Mouse (Mus musculus): ENCODE results near the gene Kcnc4. TPM values are rescaled to one million over a fixed set of nuclear protein-coding genes. Genes with fewer than 3 reads are reported as not detected.

Kcnc4 gene
- 0.04 and 0.05 TPM in 2 replicates for polyA plus RNA-seq (2014; fragmentation: Nextera tagmentation; extraction: Ambion mirVana)

- peak within 1 kb of the TSS; percentile 46 for H3K4me3 ChIP-seq (ENCODE audit: low read depth, low read length)
- peak within 1 kb of the TSS; percentile 71 for H3K4me2 ChIP-seq
- H3K27ac ChIP-seq (ENCODE audit: low read depth, low read length): no peak within 1 kb of the TSS
- H3K27me3 ChIP-seq (replicated peaks; ENCODE audit: control insufficient read depth, insufficient read depth, low read length): peaks cover 73% of the 10 kb centered on the region
- WGBS: under 1% methylated on average over 66 of the region's 68 CpGs
- no peaks in the 10 kb centered on the region for H3K36me3 ChIP-seq (ENCODE audit: control insufficient read depth, insufficient read depth, low read length)
- ATAC-seq (replicated peaks; ENCODE audit: low FRiP score): peak; percentile 32
- DNase-seq (ENCODE audit: low spot score): peak; percentile 38
- H3K9ac ChIP-seq (ENCODE audit: low read depth, low read length): no peak within 1 kb of the TSS
- no peaks in the 10 kb centered on the region for H3K9me3 ChIP-seq (ENCODE audit: control insufficient read depth, low read length)
- H3K4me1 ChIP-seq (replicated peaks; ENCODE audit: control insufficient read depth, insufficient read depth, low read length): peaks cover 2% of the 10 kb centered on the region
Measured at GRCm38 (mm10) chr3:107459196-107459772, at the start of gene Kcnc4. Kcnc4 (minus strand) TSS chr3:107459552.

- no peak overlapping the region for H3K9ac ChIP-seq (ENCODE audit: low read depth, low read length)
- H3K4me2 ChIP-seq: no peak overlapping the region
- H3K4me3 ChIP-seq (ENCODE audit: low read depth, low read length): no peak overlapping the region
- no peaks in the 10 kb centered on the region for H3K9me3 ChIP-seq (ENCODE audit: control insufficient read depth, low read length)
- no peak for ATAC-seq (replicated peaks; ENCODE audit: low FRiP score)
- H3K27ac ChIP-seq (ENCODE audit: low read depth, low read length): no peak overlapping the region
- no peaks in the 10 kb centered on the region; the same call in 1 of the 2 replicates for H3K27me3 ChIP-seq (replicated peaks; ENCODE audit: control insufficient read depth, insufficient read depth, low read length)
- WGBS: 62% methylated on average over 8 of the region's 8 CpGs
- no peaks in the 10 kb centered on the region for H3K36me3 ChIP-seq (ENCODE audit: control insufficient read depth, insufficient read depth, low read length)
- DNase-seq (ENCODE audit: low spot score): no peak
- H3K4me1 ChIP-seq (replicated peaks; ENCODE audit: control insufficient read depth, insufficient read depth, low read length): no peaks in the 10 kb centered on the region
Measured at GRCm38 (mm10) chr3:107508696-107509095, 49.3 kb upstream of the Kcnc4 start.

GRCm38 (mm10) chr3:107507966-107508365 is 48.6 kb upstream of the Kcnc4 start:
- no peak overlapping the region for H3K27ac ChIP-seq (ENCODE audit: low read depth, low read length)
- H3K4me1 ChIP-seq (replicated peaks; ENCODE audit: control insufficient read depth, insufficient read depth, low read length): no peaks in the 10 kb centered on the region
- H3K4me3 ChIP-seq (ENCODE audit: low read depth, low read length): no peak overlapping the region
- H3K9me3 ChIP-seq (ENCODE audit: control insufficient read depth, low read length): no peaks in the 10 kb centered on the region
- no peaks in the 10 kb centered on the region; the same call in 1 of the 2 replicates for H3K27me3 ChIP-seq (replicated peaks; ENCODE audit: control insufficient read depth, insufficient read depth, low read length)
- DNase-seq (ENCODE audit: low spot score) (no peak), ATAC-seq (replicated peaks; ENCODE audit: low FRiP score) (no peak)
- no peak overlapping the region for H3K9ac ChIP-seq (ENCODE audit: low read depth, low read length)
- H3K36me3 ChIP-seq (ENCODE audit: control insufficient read depth, insufficient read depth, low read length): no peaks in the 10 kb centered on the region
- 71% methylated on average over 9 of the region's 9 CpGs for WGBS
- no peak overlapping the region for H3K4me2 ChIP-seq

GRCm38 (mm10) chr3:107506531-107506930 is 47.2 kb upstream of the Kcnc4 start:
- no peaks in the 10 kb centered on the region for H3K9me3 ChIP-seq (ENCODE audit: control insufficient read depth, low read length)
- WGBS: 80% methylated on average over 4 of the region's 4 CpGs
- H3K9ac ChIP-seq (ENCODE audit: low read depth, low read length): no peak overlapping the region
- no peak overlapping the region for H3K27ac ChIP-seq (ENCODE audit: low read depth, low read length)
- H3K36me3 ChIP-seq (ENCODE audit: control insufficient read depth, insufficient read depth, low read length): no peaks in the 10 kb centered on the region
- ATAC-seq (replicated peaks; ENCODE audit: low FRiP score): no peak
- DNase-seq (ENCODE audit: low spot score): no peak
- no peaks in the 10 kb centered on the region for H3K27me3 ChIP-seq (replicated peaks; ENCODE audit: control insufficient read depth, insufficient read depth, low read length)
- no peaks in the 10 kb centered on the region for H3K4me1 ChIP-seq (replicated peaks; ENCODE audit: control insufficient read depth, insufficient read depth, low read length)
- H3K4me2 ChIP-seq: no peak overlapping the region
- H3K4me3 ChIP-seq (ENCODE audit: low read depth, low read length): no peak overlapping the region

- ATAC-seq (replicated peaks; ENCODE audit: low FRiP score): no peak
- H3K36me3 ChIP-seq (ENCODE audit: control insufficient read depth, insufficient read depth, low read length): no peaks in the 10 kb centered on the region
- no peak overlapping the region for H3K4me3 ChIP-seq (ENCODE audit: low read depth, low read length)
- no peak for DNase-seq (ENCODE audit: low spot score)
- no peaks in the 10 kb centered on the region for H3K9me3 ChIP-seq (ENCODE audit: control insufficient read depth, low read length)
- no peak overlapping the region for H3K4me2 ChIP-seq
- no peak overlapping the region for H3K9ac ChIP-seq (ENCODE audit: low read depth, low read length)
- H3K4me1 ChIP-seq (replicated peaks; ENCODE audit: control insufficient read depth, insufficient read depth, low read length): no peaks in the 10 kb centered on the region
- 70% methylated on average over 4 of the region's 4 CpGs for WGBS
- H3K27ac ChIP-seq (ENCODE audit: low read depth, low read length): no peak overlapping the region
- H3K27me3 ChIP-seq (replicated peaks; ENCODE audit: control insufficient read depth, insufficient read depth, low read length): no peaks in the 10 kb centered on the region
Measured at GRCm38 (mm10) chr3:107505464-107506367, 46.4 kb upstream of the Kcnc4 start.

GRCm38 (mm10) chr3:107504542-107504941 is 45.2 kb upstream of the Kcnc4 start:
- Histone ChIP-seq H3K4me2 (no peak overlapping the region), H3K27ac (ENCODE audit: low read depth, low read length) (no peak overlapping the region), H3K9me3 (ENCODE audit: control insufficient read depth, low read length) (peaks cover 4% of the 10 kb centered on the region), H3K36me3 (ENCODE audit: control insufficient read depth, insufficient read depth, low read length) (no peaks in the 10 kb centered on the region), H3K4me3 (ENCODE audit: low read depth, low read length) (no peak overlapping the region), H3K27me3 (replicated peaks; ENCODE audit: control insufficient read depth, insufficient read depth, low read length) (no peaks in the 10 kb centered on the region), H3K9ac (ENCODE audit: low read depth, low read length) (no peak overlapping the region), H3K4me1 (replicated peaks; ENCODE audit: control insufficient read depth, insufficient read depth, low read length) (no peaks in the 10 kb centered on the region)
- DNase-seq (ENCODE audit: low spot score) (no peak), ATAC-seq (replicated peaks; ENCODE audit: low FRiP score) (no peak)
- 60% methylated on average over 1 of the region's 1 CpGs for WGBS

DNA sequence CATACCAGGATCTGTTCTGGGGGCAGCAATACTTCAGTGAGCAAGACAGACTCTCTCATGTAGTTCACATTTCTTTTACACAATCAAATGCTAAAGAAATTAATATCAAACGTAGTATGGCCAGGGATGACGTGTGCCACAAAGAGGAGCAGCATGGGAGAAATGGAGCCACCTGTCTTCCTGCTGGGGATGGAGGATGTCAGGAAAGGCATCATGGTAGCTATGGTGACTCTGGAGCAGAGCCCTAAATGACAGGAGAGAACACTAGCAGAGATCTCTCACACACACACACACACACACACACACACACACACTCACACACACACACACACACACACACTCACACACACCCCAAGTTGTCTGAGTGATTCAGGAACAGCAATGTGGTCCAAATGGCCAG is 44.4 kb upstream of the Kcnc4 start:
- H3K9ac ChIP-seq (ENCODE audit: low read depth, low read length): no peak overlapping the region
- 71% methylated on average over 2 of the region's 2 CpGs for WGBS
- peaks cover 4% of the 10 kb centered on the region for H3K9me3 ChIP-seq (ENCODE audit: control insufficient read depth, low read length)
- no peak overlapping the region for H3K27ac ChIP-seq (ENCODE audit: low read depth, low read length)
- no peak overlapping the region for H3K4me3 ChIP-seq (ENCODE audit: low read depth, low read length)
- DNase-seq (ENCODE audit: low spot score): no peak
- H3K4me1 ChIP-seq (replicated peaks; ENCODE audit: control insufficient read depth, insufficient read depth, low read length): no peaks in the 10 kb centered on the region
- H3K4me2 ChIP-seq: no peak overlapping the region
- no peaks in the 10 kb centered on the region for H3K36me3 ChIP-seq (ENCODE audit: control insufficient read depth, insufficient read depth, low read length)
- no peaks in the 10 kb centered on the region for H3K27me3 ChIP-seq (replicated peaks; ENCODE audit: control insufficient read depth, insufficient read depth, low read length)
- ATAC-seq (replicated peaks; ENCODE audit: low FRiP score): no peak

DNA sequence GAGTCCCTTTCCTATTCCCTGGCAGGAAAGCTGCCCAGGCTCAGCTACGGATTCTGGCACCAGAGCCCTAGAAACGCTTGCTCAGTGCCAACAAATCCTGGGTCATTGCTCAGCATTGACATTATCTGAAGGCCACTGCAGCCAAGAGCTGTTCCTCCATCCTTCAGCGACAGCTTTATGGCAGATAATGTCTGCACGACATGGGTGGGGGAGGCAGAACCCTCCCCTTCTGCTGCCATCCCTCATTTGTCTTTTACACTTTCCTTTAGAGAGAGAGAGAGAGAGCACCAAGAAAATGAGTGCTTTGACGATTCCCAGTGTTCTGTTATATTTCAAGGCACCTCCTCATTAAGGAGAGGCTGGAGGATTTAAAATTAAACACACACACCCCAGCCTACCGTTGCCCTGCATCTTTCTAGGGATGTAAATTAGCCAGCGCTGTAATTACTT is 42.4 kb upstream of the Kcnc4 start:
- DNase-seq (ENCODE audit: low spot score) (no peak), ATAC-seq (replicated peaks; ENCODE audit: low FRiP score) (no peak)
- Histone ChIP-seq H3K27ac (ENCODE audit: low read depth, low read length) (no peak overlapping the region), H3K4me3 (ENCODE audit: low read depth, low read length) (no peak overlapping the region), H3K27me3 (replicated peaks; ENCODE audit: control insufficient read depth, insufficient read depth, low read length) (no peaks in the 10 kb centered on the region), H3K9ac (ENCODE audit: low read depth, low read length) (no peak overlapping the region), H3K36me3 (ENCODE audit: control insufficient read depth, insufficient read depth, low read length) (no peaks in the 10 kb centered on the region), H3K4me2 (no peak overlapping the region), H3K9me3 (ENCODE audit: control insufficient read depth, low read length) (peaks cover 4% of the 10 kb centered on the region), H3K4me1 (replicated peaks; ENCODE audit: control insufficient read depth, insufficient read depth, low read length) (no peaks in the 10 kb centered on the region)
- 54% methylated on average over 7 of the region's 7 CpGs for WGBS

All from liver, embryonic 11.5 days (tissue).